Mouse (Mus musculus): ENCODE results near the gene Thy1. TPM values are rescaled to one million over a fixed set of nuclear protein-coding genes. Genes with fewer than 3 reads are reported as not detected.

Gene Thy1
- 4.2 and 4.5 TPM in 2 replicates for polyA plus RNA-seq (2015; fragmentation: Nextera tagmentation; extraction: Ambion mirVana)

DNA sequence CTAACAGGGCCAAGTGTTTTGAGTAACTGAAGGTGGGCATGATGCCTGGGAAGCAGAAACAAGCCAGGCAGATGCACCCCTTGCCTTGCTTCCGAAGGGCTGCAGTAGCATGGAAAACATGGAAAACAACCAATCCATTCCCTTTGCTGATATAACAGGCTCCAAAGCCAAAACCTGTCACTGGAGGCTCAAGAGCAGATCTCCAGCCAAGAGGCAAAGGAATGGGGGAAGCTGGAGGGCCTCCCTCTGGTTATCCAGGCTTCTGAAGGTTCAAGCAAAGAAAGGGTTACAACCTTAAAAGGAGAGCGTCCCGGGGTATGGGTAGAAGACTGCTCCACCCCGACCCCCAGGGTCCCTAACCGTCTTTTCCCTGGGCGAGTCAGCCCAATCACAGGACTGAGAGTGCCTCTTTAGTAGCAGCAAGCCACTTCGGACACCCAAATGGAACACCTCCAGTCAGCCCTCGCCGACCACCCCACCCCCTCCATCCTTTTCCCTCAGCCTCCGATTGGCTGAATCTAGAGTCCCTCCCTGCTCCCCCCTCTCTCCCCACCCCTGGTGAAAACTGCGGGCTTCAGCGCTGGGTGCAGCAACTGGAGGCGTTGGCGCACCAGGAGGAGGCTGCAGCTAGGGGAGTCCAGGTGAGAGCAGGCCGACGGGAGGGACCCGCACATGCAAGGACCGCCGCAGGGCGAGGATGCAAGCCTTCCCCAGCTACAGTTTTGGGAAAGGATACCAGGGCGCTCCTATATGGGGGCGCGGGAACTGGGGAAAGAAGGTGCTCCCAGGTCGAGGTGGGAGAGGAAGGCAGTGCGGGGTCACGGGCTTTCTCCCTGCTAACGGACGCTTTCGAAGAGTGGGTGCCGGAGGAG lies at the start of gene Thy1:
Gene Thy1 (plus strand): TSS at position 549 of the 872 bp plus-strand sequence.
- Histone ChIP-seq H3K4me3 (ENCODE audit: low read depth, low read length) (peak within 1 kb of the TSS; percentile 32), H3K27ac (replicated peaks) (no peak within 1 kb of the TSS), H3K4me1 (replicated peaks; ENCODE audit: control insufficient read depth, insufficient read depth) (no peaks in the 10 kb centered on the region), H3K36me3 (ENCODE audit: control insufficient read depth, insufficient read depth, low read length) (no peaks in the 10 kb centered on the region), H3K9ac (ENCODE audit: low read length) (peak within 1 kb of the TSS; percentile 13; the same call in 1 of the 2 replicates), H3K27me3 (ENCODE audit: control insufficient read depth, insufficient read depth, low read length) (no peaks in the 10 kb centered on the region; the same call in 1 of the 2 replicates), H3K9me3 (ENCODE audit: control insufficient read depth, low read length) (no peaks in the 10 kb centered on the region), H3K4me2 (replicated peaks; ENCODE audit: low read depth) (peak within 1 kb of the TSS; percentile 52)
- TF ChIP-seq CTCF (IDR thresholded peaks at IDR 0.05; ENCODE audit: low read depth) (no peak), EP300 (optimal IDR thresholded peaks at IDR 0.05) (no peak)
- DNase-seq (ENCODE audit: low spot score), result peak; percentile 34
- ATAC-seq (ENCODE audit: low FRiP score, low TSS enrichment), result peak; percentile 55; the same call in 1 of the 2 replicates
- WGBS, result 2% methylated on average over 30 of the region's 30 CpGs

DNA sequence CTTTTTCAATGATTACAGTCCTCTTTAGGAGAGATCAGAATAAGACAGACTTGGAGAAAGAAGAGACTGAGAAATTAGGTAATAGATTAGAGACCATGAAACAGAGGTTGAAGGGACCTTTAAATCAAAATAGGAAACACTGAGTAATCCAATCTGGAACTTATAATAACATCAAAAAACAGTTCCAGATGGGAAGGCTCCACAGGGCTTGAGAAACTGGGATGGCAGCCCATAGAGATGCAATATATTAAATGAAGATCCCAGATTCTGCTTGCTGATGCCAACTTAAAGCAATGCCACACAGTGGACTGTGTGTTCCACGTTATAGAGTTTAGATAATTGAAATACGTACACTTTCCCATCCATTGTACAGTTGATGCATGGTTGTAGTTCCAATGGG lies 45.5 kb upstream of the Thy1 start:
- Histone ChIP-seq H3K9me3 (ENCODE audit: control insufficient read depth, low read length) (no peaks in the 10 kb centered on the region), H3K27ac (replicated peaks) (no peak overlapping the region), H3K27me3 (ENCODE audit: control insufficient read depth, insufficient read depth, low read length) (no peaks in the 10 kb centered on the region), H3K4me3 (ENCODE audit: low read depth, low read length) (no peak overlapping the region), H3K9ac (ENCODE audit: low read length) (no peak overlapping the region), H3K36me3 (ENCODE audit: control insufficient read depth, insufficient read depth, low read length) (no peaks in the 10 kb centered on the region), H3K4me2 (replicated peaks; ENCODE audit: low read depth) (no peak overlapping the region), H3K4me1 (replicated peaks; ENCODE audit: control insufficient read depth, insufficient read depth) (no peaks in the 10 kb centered on the region)
- ATAC-seq (ENCODE audit: low FRiP score, low TSS enrichment) (no peak), DNase-seq (ENCODE audit: low spot score) (no peak)
- TF ChIP-seq EP300 (optimal IDR thresholded peaks at IDR 0.05) (no peak), CTCF (IDR thresholded peaks at IDR 0.05; ENCODE audit: low read depth) (no peak)
- 74% methylated on average over 2 of the region's 2 CpGs for WGBS

DNA sequence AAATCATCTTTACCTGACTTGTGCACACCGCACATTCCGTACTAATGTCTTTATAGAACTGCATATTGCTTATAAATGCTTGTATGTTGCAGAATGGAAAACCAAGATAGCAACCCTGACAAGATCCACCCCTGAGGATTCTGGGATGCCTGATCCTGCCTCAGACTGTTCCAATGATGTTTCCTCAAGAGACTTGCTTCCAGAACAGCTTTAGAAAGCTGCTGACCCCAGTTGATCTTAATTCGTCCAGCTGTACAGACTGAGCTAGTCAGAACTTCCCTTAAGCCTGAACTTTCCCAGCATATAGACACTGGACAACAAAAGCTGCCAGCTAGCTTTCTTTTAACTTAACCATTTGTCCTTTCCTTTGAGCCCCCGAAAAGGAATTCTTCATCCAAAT lies 44.3 kb upstream of the Thy1 start:
- H3K9ac ChIP-seq (ENCODE audit: low read length), result no peak overlapping the region
- 71% methylated on average over 4 of the region's 4 CpGs for WGBS
- H3K36me3 ChIP-seq (ENCODE audit: control insufficient read depth, insufficient read depth, low read length), result no peaks in the 10 kb centered on the region
- H3K4me2 ChIP-seq (replicated peaks; ENCODE audit: low read depth), result no peak overlapping the region
- DNase-seq (ENCODE audit: low spot score) (no peak), ATAC-seq (ENCODE audit: low FRiP score, low TSS enrichment) (no peak)
- H3K27me3 ChIP-seq (ENCODE audit: control insufficient read depth, insufficient read depth, low read length), result no peaks in the 10 kb centered on the region
- H3K9me3 ChIP-seq (ENCODE audit: control insufficient read depth, low read length), result no peaks in the 10 kb centered on the region
- no peak overlapping the region for H3K4me3 ChIP-seq (ENCODE audit: low read depth, low read length)
- TF ChIP-seq CTCF (IDR thresholded peaks at IDR 0.05; ENCODE audit: low read depth), result no peak
- no peak for TF ChIP-seq EP300 (optimal IDR thresholded peaks at IDR 0.05)
- no peak overlapping the region for H3K27ac ChIP-seq (replicated peaks)
- H3K4me1 ChIP-seq (replicated peaks; ENCODE audit: control insufficient read depth, insufficient read depth), result no peaks in the 10 kb centered on the region

DNA sequence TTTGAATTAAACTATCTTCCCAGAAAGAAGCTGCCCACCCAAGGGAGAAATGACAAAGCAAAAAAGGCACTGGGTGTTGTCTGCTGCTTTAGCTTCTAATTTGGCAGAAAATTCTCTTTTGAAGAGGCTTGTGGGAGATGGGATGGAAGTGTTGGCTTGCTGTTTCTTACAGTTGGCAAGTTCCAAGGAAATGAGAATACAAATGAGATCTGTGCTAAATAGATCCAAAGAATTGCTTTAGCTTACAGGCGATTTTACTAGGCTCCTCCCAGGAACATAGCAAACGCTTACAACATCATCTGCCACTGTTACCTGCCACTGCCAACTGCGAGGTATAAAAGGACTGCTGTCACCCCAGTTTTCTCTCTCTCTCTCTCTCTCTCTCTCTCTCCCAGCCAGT lies 38.8 kb upstream of the Thy1 start:
- no peak for ATAC-seq (ENCODE audit: low FRiP score, low TSS enrichment)
- Histone ChIP-seq H3K9ac (ENCODE audit: low read length) (no peak overlapping the region), H3K4me3 (ENCODE audit: low read depth, low read length) (no peak overlapping the region), H3K27ac (replicated peaks) (no peak overlapping the region), H3K27me3 (ENCODE audit: control insufficient read depth, insufficient read depth, low read length) (no peaks in the 10 kb centered on the region), H3K36me3 (ENCODE audit: control insufficient read depth, insufficient read depth, low read length) (no peaks in the 10 kb centered on the region), H3K4me1 (replicated peaks; ENCODE audit: control insufficient read depth, insufficient read depth) (no peaks in the 10 kb centered on the region), H3K9me3 (ENCODE audit: control insufficient read depth, low read length) (no peaks in the 10 kb centered on the region), H3K4me2 (replicated peaks; ENCODE audit: low read depth) (no peak overlapping the region)
- 72% methylated on average over 3 of the region's 3 CpGs for WGBS
- TF ChIP-seq CTCF (IDR thresholded peaks at IDR 0.05; ENCODE audit: low read depth) (no peak), EP300 (optimal IDR thresholded peaks at IDR 0.05) (no peak)
- DNase-seq (ENCODE audit: low spot score), result no peak

DNA sequence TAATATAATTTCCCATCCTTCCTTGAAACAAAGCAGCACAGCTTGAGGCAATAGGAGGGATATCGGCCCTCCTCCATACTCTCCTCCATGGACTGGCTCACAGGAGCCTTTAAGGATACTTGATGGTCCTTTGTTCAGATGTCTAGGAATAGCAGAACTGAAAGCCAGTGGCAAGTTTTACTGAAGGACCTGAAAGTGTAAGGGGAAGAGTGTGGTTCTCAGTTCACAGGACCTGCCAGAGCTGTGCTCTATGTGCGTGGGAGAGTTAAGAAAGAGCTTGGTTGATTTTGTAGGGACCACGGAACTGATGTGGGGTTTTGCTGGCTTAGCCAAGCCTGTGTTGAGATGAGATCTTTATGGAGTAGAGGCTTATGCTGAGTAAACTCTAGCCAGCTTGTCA lies 37.9 kb upstream of the Thy1 start:
- WGBS, result 87% methylated on average over 3 of the region's 3 CpGs
- no peak for DNase-seq (ENCODE audit: low spot score)

DNA sequence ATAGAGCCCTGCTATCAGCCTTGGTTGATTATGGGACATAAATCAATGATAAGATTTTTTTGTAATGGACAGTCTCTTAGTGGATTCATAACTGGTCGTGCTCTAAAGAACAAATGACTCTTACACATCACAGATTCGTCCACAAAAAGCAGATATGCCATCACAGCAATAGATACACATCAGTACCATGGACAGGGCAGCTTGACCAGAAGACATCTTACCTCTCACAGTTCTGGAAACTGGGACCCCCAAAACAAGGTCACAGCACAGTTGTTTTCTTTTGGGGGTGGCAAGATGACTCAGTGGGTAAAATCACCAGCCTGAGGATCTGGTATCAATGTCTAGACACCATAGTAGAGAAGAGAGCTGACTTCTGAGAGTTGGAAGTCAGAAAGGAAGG lies 35.9 kb upstream of the Thy1 start:
- Histone ChIP-seq H3K36me3 (ENCODE audit: control insufficient read depth, insufficient read depth, low read length) (no peaks in the 10 kb centered on the region), H3K9ac (ENCODE audit: low read length) (no peak overlapping the region), H3K4me2 (replicated peaks; ENCODE audit: low read depth) (no peak overlapping the region), H3K4me3 (ENCODE audit: low read depth, low read length) (no peak overlapping the region), H3K9me3 (ENCODE audit: control insufficient read depth, low read length) (no peaks in the 10 kb centered on the region), H3K4me1 (replicated peaks; ENCODE audit: control insufficient read depth, insufficient read depth) (no peaks in the 10 kb centered on the region), H3K27me3 (ENCODE audit: control insufficient read depth, insufficient read depth, low read length) (no peaks in the 10 kb centered on the region), H3K27ac (replicated peaks) (no peak overlapping the region)
- whole genome bisulfite sequencing, result 62% methylated on average over 2 of the region's 2 CpGs
- TF ChIP-seq CTCF (IDR thresholded peaks at IDR 0.05; ENCODE audit: low read depth) (no peak), EP300 (optimal IDR thresholded peaks at IDR 0.05) (no peak)
- DNase-seq (ENCODE audit: low spot score), result no peak
- no peak for ATAC-seq (ENCODE audit: low FRiP score, low TSS enrichment)

More for the DNA sequence above, 37.9 kb upstream of the Thy1 start:
- Histone ChIP-seq H3K27ac (replicated peaks) (no peak overlapping the region), H3K4me1 (replicated peaks; ENCODE audit: control insufficient read depth, insufficient read depth) (no peaks in the 10 kb centered on the region), H3K4me2 (replicated peaks; ENCODE audit: low read depth) (no peak overlapping the region), H3K4me3 (ENCODE audit: low read depth, low read length) (no peak overlapping the region), H3K36me3 (ENCODE audit: control insufficient read depth, insufficient read depth, low read length) (no peaks in the 10 kb centered on the region), H3K9ac (ENCODE audit: low read length) (no peak overlapping the region), H3K27me3 (ENCODE audit: control insufficient read depth, insufficient read depth, low read length) (no peaks in the 10 kb centered on the region), H3K9me3 (ENCODE audit: control insufficient read depth, low read length) (no peaks in the 10 kb centered on the region)
- TF ChIP-seq EP300 (optimal IDR thresholded peaks at IDR 0.05), result no peak
- no peak for TF ChIP-seq CTCF (IDR thresholded peaks at IDR 0.05; ENCODE audit: low read depth)
- no peak for ATAC-seq (ENCODE audit: low FRiP score, low TSS enrichment)
